Mouse (Mus musculus) ES-Bruce4 (cell line): ENCODE data around the gene Fkbp5. TPM values are rescaled to one million over a fixed set of nuclear protein-coding genes. Genes with fewer than 3 reads are reported as not detected.

ENCODE experiments used
- H3K27ac ChIP-seq: 2 replicates; pipeline ENCODE4 v1.5.1; 2012; ENCODE audit warnings: low read length, inconsistent platforms; ENCODE audit not compliant: insufficient read depth
- H3K27me3 ChIP-seq: 2 replicates; pipeline ENCODE4 v1.6.1; 2012; ENCODE audit warnings: mild to moderate bottlenecking, low read length, inconsistent platforms; ENCODE audit not compliant: control insufficient read depth, poor library complexity, insufficient read depth, severe bottlenecking
- H3K36me3 ChIP-seq: 2 replicates; pipeline ENCODE4 v1.6.1; 2012; ENCODE audit warnings: inconsistent platforms, mild to moderate bottlenecking, low read length, moderate library complexity; ENCODE audit not compliant: control insufficient read depth, poor library complexity, insufficient read depth, severe bottlenecking
- H3K4me1 ChIP-seq: one replicate; pipeline ENCODE4 v1.8.1; 2011; ENCODE audit warnings: low read length; ENCODE audit not compliant: control insufficient read depth, insufficient read depth
- H3K4me3 ChIP-seq: 2 replicates; pipeline ENCODE4 v1.5.1; 2011; ENCODE audit warnings: low read depth, mild to moderate bottlenecking, low read length
- H3K9ac ChIP-seq: 2 replicates; pipeline ENCODE4 v1.6.1; 2012; ENCODE audit warnings: low read depth, mild to moderate bottlenecking, inconsistent platforms; ENCODE audit not compliant: poor library complexity, severe bottlenecking
- H3K9me3 ChIP-seq: replicated peaks from 2 replicates; pipeline ENCODE4 v1.6.1; 2012; ENCODE audit warnings: mild to moderate bottlenecking, low read length, inconsistent platforms; ENCODE audit not compliant: control insufficient read depth, poor library complexity, insufficient read depth, severe bottlenecking
- CTCF ChIP-seq: IDR thresholded peaks from one replicate; pipeline ENCODE4 v1.8.1; 2011; ENCODE audit warnings: low read depth, low read length
- EP300 ChIP-seq: IDR thresholded peaks from 2 replicates; pipeline ENCODE4 v1.6.1; 2011; ENCODE audit warnings: low read depth, low read length; ENCODE audit not compliant: insufficient read depth
- POLR2A ChIP-seq: IDR thresholded peaks from one replicate; pipeline ENCODE4 v1.8.1; 2011; ENCODE audit warnings: low read length; ENCODE audit not compliant: insufficient read depth
- polyA plus RNA-seq: library from polyadenylated mRNA; stranded (reverse); fragments of >200 nt; gene quantifications from 2 replicates; pipeline ENCODE4 v1.2.4, GENCODE M21; 2011; ENCODE audit warnings: low read depth; ENCODE audit not compliant: missing spikeins, insufficient read depth, insufficient read length

The Fkbp5 gene
- polyA plus RNA-seq, 1 experiment = 67.1 TPM

GRCm38 (mm10) chr17:28384298-28384697 lies 133.0 kb downstream of the Fkbp5 start:
- Histone ChIP-seq H3K4me1 (peaks cover 3% of the 10 kb centered on the region), H3K9me3 (no peaks in the 10 kb centered on the region), H3K27me3 (no peaks in the 10 kb centered on the region), H3K9ac (no peak overlapping the region), H3K27ac (no peak overlapping the region), H3K36me3 (no peaks in the 10 kb centered on the region), H3K4me3 (no peak overlapping the region)
- TF ChIP-seq POLR2A (no peak), CTCF (peak; percentile 6), EP300 (no peak)

- TF ChIP-seq CTCF (no peak), POLR2A (no peak), EP300 (no peak)
- no peak overlapping the region for H3K4me3 ChIP-seq
- H3K27me3 ChIP-seq = no peaks in the 10 kb centered on the region
- no peak overlapping the region for H3K27ac ChIP-seq
- H3K9me3 ChIP-seq = no peaks in the 10 kb centered on the region
- H3K4me1 ChIP-seq = peaks cover 3% of the 10 kb centered on the region
- no peaks in the 10 kb centered on the region for H3K36me3 ChIP-seq
- H3K9ac ChIP-seq = no peak overlapping the region
Observed at GRCm38 (mm10) chr17:28380255-28380654, 137.1 kb downstream of the Fkbp5 start.

- H3K9me3 ChIP-seq = no peaks in the 10 kb centered on the region
- no peak overlapping the region for H3K9ac ChIP-seq
- no peaks in the 10 kb centered on the region for H3K36me3 ChIP-seq
- no peaks in the 10 kb centered on the region for H3K27me3 ChIP-seq
- H3K27ac ChIP-seq = no peak overlapping the region
- H3K4me3 ChIP-seq = peak overlapping the region; percentile 61
- peaks cover 5% of the 10 kb centered on the region for H3K4me1 ChIP-seq
- TF ChIP-seq POLR2A (no peak), CTCF (no peak), EP300 (no peak)
Observed at GRCm38 (mm10) chr17:28375592-28376061, 141.7 kb downstream of the Fkbp5 start.

GRCm38 (mm10) chr17:28374494-28374893 lies 142.8 kb downstream of the Fkbp5 start:
- no peaks in the 10 kb centered on the region for H3K27me3 ChIP-seq
- H3K36me3 ChIP-seq = no peaks in the 10 kb centered on the region
- H3K9ac ChIP-seq = no peak overlapping the region
- TF ChIP-seq POLR2A (no peak), EP300 (no peak), CTCF (no peak)
- H3K9me3 ChIP-seq = no peaks in the 10 kb centered on the region
- H3K27ac ChIP-seq = no peak overlapping the region
- peaks cover 2% of the 10 kb centered on the region for H3K4me1 ChIP-seq
- 0 out of 2 replicates have a peak overlapping the region, but pooled peaks have one; percentile 12 for H3K4me3 ChIP-seq

- Histone ChIP-seq H3K27ac (no peak overlapping the region), H3K4me1 (peaks cover 2% of the 10 kb centered on the region), H3K4me3 (peak overlapping the region; percentile 31), H3K27me3 (no peaks in the 10 kb centered on the region), H3K36me3 (no peaks in the 10 kb centered on the region), H3K9ac (no peak overlapping the region), H3K9me3 (no peaks in the 10 kb centered on the region)
- TF ChIP-seq CTCF = peak; percentile 97
- TF ChIP-seq POLR2A = no peak
- TF ChIP-seq EP300 = no peak
Observed at GRCm38 (mm10) chr17:28373821-28374220, 143.5 kb downstream of the Fkbp5 start.

- Histone ChIP-seq H3K4me1 (peaks cover 2% of the 10 kb centered on the region), H3K27me3 (no peaks in the 10 kb centered on the region), H3K36me3 (no peaks in the 10 kb centered on the region), H3K9ac (no peak overlapping the region), H3K27ac (no peak overlapping the region), H3K4me3 (no peak overlapping the region), H3K9me3 (no peaks in the 10 kb centered on the region)
- TF ChIP-seq POLR2A = no peak
- no peak for TF ChIP-seq EP300
- TF ChIP-seq CTCF = no peak
Observed at GRCm38 (mm10) chr17:28371941-28372340, 145.4 kb downstream of the Fkbp5 start.

- H3K27ac ChIP-seq = no peak overlapping the region
- H3K4me1 ChIP-seq = peaks cover 2% of the 10 kb centered on the region
Observed at GRCm38 (mm10) chr17:28371286-28371685, 146.0 kb downstream of the Fkbp5 start.

More at GRCm38 (mm10) chr17:28371286-28371685, 146.0 kb downstream of the Fkbp5 start:
- Histone ChIP-seq H3K4me3 (no peak overlapping the region), H3K36me3 (no peaks in the 10 kb centered on the region), H3K9me3 (no peaks in the 10 kb centered on the region), H3K27me3 (no peaks in the 10 kb centered on the region), H3K9ac (no peak overlapping the region)
- TF ChIP-seq EP300 = no peak
- TF ChIP-seq CTCF = no peak
- TF ChIP-seq POLR2A = no peak
